Mouse (Mus musculus): Measurements from ENCODE around the gene Ap2s1. TPM values are rescaled to one million over a fixed set of nuclear protein-coding genes. Genes with fewer than 3 reads are reported as not detected.

Ap2s1 gene
- polyA plus RNA-seq, 1 experiment from 2014 or later: 484 TPM

DNA sequence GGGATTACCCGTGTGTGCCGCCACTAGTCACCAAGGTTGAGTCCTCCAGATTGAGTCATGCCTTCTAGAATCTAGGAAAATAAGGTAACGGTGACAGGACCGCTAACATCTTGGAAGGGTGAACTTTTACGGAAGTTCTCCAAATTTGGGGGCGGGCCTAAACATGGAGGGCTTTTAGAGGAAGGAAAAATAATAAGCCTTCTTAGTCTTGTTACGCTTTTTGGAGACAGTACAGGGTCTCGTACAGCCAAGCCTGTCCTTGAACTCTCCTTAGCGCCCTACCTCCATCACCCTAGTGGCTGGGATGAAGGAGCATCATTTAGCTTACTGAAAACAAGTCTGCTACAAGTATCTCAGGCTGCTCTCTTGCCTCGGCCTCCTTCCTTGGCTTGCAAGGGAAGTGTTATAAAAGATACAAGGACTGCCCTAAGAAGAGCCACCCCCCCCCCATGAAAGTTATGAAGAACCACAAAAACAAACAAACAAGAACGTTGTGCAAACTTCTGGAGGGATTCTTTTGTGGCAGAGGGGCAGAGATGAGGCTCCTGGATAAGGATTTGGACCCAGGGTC is 44.4 kb downstream of the Ap2s1 start:
- H3K4me3 ChIP-seq (ENCODE audit: low read depth, low read length): peak overlapping the region; percentile 53
- H3K36me3 ChIP-seq (ENCODE audit: control insufficient read depth, insufficient read depth, low read length): no peaks in the 10 kb centered on the region
- peaks cover 17% of the 10 kb centered on the region for H3K4me1 ChIP-seq (ENCODE audit: control insufficient read depth, insufficient read depth, low read length)
- peak overlapping the region; percentile 98 for H3K4me2 ChIP-seq (ENCODE audit: low read length)
- H3K9ac ChIP-seq (ENCODE audit: low read length): peak overlapping the region; percentile 69
- WGBS: 4% methylated on average over 11 of the region's 11 CpGs
- ATAC-seq: no peak
- DNase-seq (ENCODE audit: low spot score): no peak
- H3K27me3 ChIP-seq (replicated peaks; ENCODE audit: control insufficient read depth, insufficient read depth, low read length): 0 out of 2 replicates have a peak, but pooled peaks cover 2% of the 10 kb centered on the region
- no peaks in the 10 kb centered on the region for H3K9me3 ChIP-seq (replicated peaks; ENCODE audit: control insufficient read depth, low read length)
- no peak overlapping the region for H3K27ac ChIP-seq (ENCODE audit: low read depth, low read length)

DNA sequence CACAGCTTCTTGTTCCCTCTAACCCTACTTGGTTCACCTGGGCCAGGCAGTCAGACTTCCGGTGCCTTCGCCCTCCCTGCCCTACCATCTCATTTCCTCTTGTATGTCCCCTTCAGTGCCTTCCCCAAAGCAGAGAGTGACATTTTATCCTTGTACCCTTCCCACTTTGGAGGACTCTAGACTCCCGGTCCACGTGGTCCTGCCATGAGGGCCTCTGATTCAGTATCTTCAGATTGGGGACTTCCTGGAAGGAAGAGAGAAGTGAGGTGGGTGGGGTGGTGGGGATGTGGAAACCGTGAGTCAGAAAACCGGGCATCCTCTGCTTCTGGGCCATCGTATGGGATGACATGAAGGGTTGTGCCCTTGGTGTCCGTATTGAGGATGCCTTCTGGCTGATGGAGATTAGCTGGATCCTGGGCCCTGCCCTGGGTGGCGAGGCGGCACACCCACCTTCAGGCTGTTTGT is 45.0 kb downstream of the Ap2s1 start:
- ATAC-seq (no peak), DNase-seq (ENCODE audit: low spot score) (no peak)
- Histone ChIP-seq H3K9me3 (replicated peaks; ENCODE audit: control insufficient read depth, low read length) (no peaks in the 10 kb centered on the region), H3K4me1 (ENCODE audit: control insufficient read depth, insufficient read depth, low read length) (peaks cover 17% of the 10 kb centered on the region), H3K4me2 (ENCODE audit: low read length) (peak overlapping the region; percentile 98), H3K9ac (ENCODE audit: low read length) (peak overlapping the region; percentile 46), H3K4me3 (ENCODE audit: low read depth, low read length) (peak overlapping the region; percentile 53), H3K36me3 (ENCODE audit: control insufficient read depth, insufficient read depth, low read length) (no peaks in the 10 kb centered on the region), H3K27me3 (replicated peaks; ENCODE audit: control insufficient read depth, insufficient read depth, low read length) (0 out of 2 replicates have a peak, but pooled peaks cover 2% of the 10 kb centered on the region), H3K27ac (ENCODE audit: low read depth, low read length) (no peak overlapping the region)
- 20% methylated on average over 10 of the region's 10 CpGs for WGBS

GRCm38 (mm10) chr7:16783758-16784415 is 45.7 kb downstream of the Ap2s1 start:
- 37% methylated on average over 17 of the region's 17 CpGs for WGBS
- H3K9ac ChIP-seq (ENCODE audit: low read length): peak overlapping the region; percentile 46

GRCm38 (mm10) chr7:16784498-16784976 is 46.3 kb downstream of the Ap2s1 start:
- no peaks in the 10 kb centered on the region for H3K9me3 ChIP-seq (replicated peaks; ENCODE audit: control insufficient read depth, low read length)
- 70% methylated on average over 10 of the region's 10 CpGs for WGBS
- H3K4me1 ChIP-seq (ENCODE audit: control insufficient read depth, insufficient read depth, low read length): peaks cover 17% of the 10 kb centered on the region
- no peak overlapping the region for H3K27ac ChIP-seq (ENCODE audit: low read depth, low read length)
- H3K4me2 ChIP-seq (ENCODE audit: low read length): peak overlapping the region; percentile 98; the same call in 1 of the 2 replicates
- H3K27me3 ChIP-seq (replicated peaks; ENCODE audit: control insufficient read depth, insufficient read depth, low read length): 0 out of 2 replicates have a peak, but pooled peaks cover 2% of the 10 kb centered on the region
- H3K9ac ChIP-seq (ENCODE audit: low read length): no peak overlapping the region
- ATAC-seq (no peak), DNase-seq (ENCODE audit: low spot score) (no peak)
- H3K36me3 ChIP-seq (ENCODE audit: control insufficient read depth, insufficient read depth, low read length): no peaks in the 10 kb centered on the region
- no peak overlapping the region for H3K4me3 ChIP-seq (ENCODE audit: low read depth, low read length)

More at GRCm38 (mm10) chr7:16783758-16784415, 45.7 kb downstream of the Ap2s1 start:
- Histone ChIP-seq H3K4me3 (ENCODE audit: low read depth, low read length) (peak overlapping the region; percentile 53), H3K27me3 (replicated peaks; ENCODE audit: control insufficient read depth, insufficient read depth, low read length) (0 out of 2 replicates have a peak, but pooled peaks cover 2% of the 10 kb centered on the region), H3K27ac (ENCODE audit: low read depth, low read length) (no peak overlapping the region), H3K9me3 (replicated peaks; ENCODE audit: control insufficient read depth, low read length) (no peaks in the 10 kb centered on the region), H3K36me3 (ENCODE audit: control insufficient read depth, insufficient read depth, low read length) (no peaks in the 10 kb centered on the region), H3K4me2 (ENCODE audit: low read length) (peak overlapping the region; percentile 98), H3K4me1 (ENCODE audit: control insufficient read depth, insufficient read depth, low read length) (peaks cover 17% of the 10 kb centered on the region)
- peak; percentile 34 for DNase-seq (ENCODE audit: low spot score)
- ATAC-seq: no peak

DNA sequence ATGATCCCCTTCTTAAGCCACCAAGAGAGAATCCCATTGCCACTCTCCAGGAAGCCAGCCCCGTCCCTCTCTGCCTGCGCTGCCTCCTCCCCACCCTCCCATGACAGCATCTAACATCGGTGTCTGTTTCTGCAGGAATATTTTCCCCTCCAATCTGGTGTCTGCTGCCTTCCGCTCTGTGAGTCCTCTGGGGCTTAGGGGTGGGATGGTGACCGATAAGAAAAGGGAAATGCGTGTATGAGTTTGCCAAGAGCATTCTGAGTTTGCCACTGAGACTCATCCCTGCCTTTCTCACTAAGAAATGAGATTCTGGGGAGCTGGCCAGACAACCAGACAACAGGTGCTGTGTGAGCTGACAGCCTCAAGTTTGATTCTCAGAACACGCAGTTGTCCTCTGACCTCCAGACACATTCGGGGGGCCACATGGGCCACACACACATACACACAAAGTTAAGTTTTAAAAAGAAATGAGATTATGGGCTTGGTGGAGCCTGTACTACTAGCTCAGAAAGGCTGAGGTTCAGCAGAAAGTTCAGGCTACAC is 47.4 kb downstream of the Ap2s1 start:
- Histone ChIP-seq H3K9me3 (replicated peaks; ENCODE audit: control insufficient read depth, low read length) (no peaks in the 10 kb centered on the region), H3K4me2 (ENCODE audit: low read length) (no peak overlapping the region), H3K9ac (ENCODE audit: low read length) (no peak overlapping the region), H3K27me3 (replicated peaks; ENCODE audit: control insufficient read depth, insufficient read depth, low read length) (0 out of 2 replicates have a peak, but pooled peaks cover 2% of the 10 kb centered on the region), H3K36me3 (ENCODE audit: control insufficient read depth, insufficient read depth, low read length) (no peaks in the 10 kb centered on the region), H3K4me3 (ENCODE audit: low read depth, low read length) (no peak overlapping the region), H3K4me1 (ENCODE audit: control insufficient read depth, insufficient read depth, low read length) (peaks cover 17% of the 10 kb centered on the region), H3K27ac (ENCODE audit: low read depth, low read length) (no peak overlapping the region)
- no peak for ATAC-seq
- WGBS: 88% methylated on average over 8 of the region's 8 CpGs
- DNase-seq (ENCODE audit: low spot score): no peak

DNA sequence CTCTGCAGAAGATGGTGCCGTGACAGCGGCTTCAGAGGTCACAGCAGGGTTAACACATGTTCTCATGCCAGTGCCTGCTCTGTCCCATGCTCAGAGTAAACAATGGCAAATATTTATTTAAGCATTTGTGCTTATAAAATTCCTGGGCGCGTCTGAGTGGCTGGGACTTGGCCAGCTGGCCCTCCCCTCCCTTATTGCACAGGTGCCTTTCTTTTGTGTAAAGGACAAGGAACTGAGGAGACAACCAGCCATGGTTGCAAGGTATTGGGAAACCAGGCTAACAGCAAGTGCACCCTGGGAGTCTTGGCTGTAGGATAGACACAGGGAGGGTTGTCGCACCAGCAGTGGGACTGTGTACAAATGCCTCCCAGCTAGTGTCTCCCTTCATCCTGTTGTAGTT is 54.1 kb downstream of the Ap2s1 start:
- H3K36me3 ChIP-seq (ENCODE audit: control insufficient read depth, insufficient read depth, low read length): peaks cover 8% of the 10 kb centered on the region; the same call in 1 of the 2 replicates
- no peaks in the 10 kb centered on the region for H3K27me3 ChIP-seq (replicated peaks; ENCODE audit: control insufficient read depth, insufficient read depth, low read length)
- no peak overlapping the region for H3K27ac ChIP-seq (ENCODE audit: low read depth, low read length)
- H3K4me2 ChIP-seq (ENCODE audit: low read length): no peak overlapping the region
- ATAC-seq: no peak
- H3K4me1 ChIP-seq (ENCODE audit: control insufficient read depth, insufficient read depth, low read length): no peaks in the 10 kb centered on the region
- DNase-seq (ENCODE audit: low spot score): no peak
- 90% methylated on average over 5 of the region's 5 CpGs for WGBS
- no peak overlapping the region for H3K4me3 ChIP-seq (ENCODE audit: low read depth, low read length)
- H3K9me3 ChIP-seq (replicated peaks; ENCODE audit: control insufficient read depth, low read length): no peaks in the 10 kb centered on the region
- no peak overlapping the region for H3K9ac ChIP-seq (ENCODE audit: low read length)

- no peak for ATAC-seq
- WGBS: 95% methylated on average over 19 of the region's 19 CpGs
- no peaks in the 10 kb centered on the region for H3K9me3 ChIP-seq (replicated peaks; ENCODE audit: control insufficient read depth, low read length)
These were observed 55.0 kb downstream of the Ap2s1 start for GRCm38 (mm10) chr7:16793010-16793725.

GRCm38 (mm10) chr7:16794886-16795285 is 56.7 kb downstream of the Ap2s1 start:
- H3K9me3 ChIP-seq (replicated peaks; ENCODE audit: control insufficient read depth, low read length): no peaks in the 10 kb centered on the region
- DNase-seq (ENCODE audit: low spot score): no peak
- H3K9ac ChIP-seq (ENCODE audit: low read length): no peak overlapping the region
- no peaks in the 10 kb centered on the region for H3K4me1 ChIP-seq (ENCODE audit: control insufficient read depth, insufficient read depth, low read length)
- H3K27me3 ChIP-seq (replicated peaks; ENCODE audit: control insufficient read depth, insufficient read depth, low read length): no peaks in the 10 kb centered on the region
- H3K27ac ChIP-seq (ENCODE audit: low read depth, low read length): no peak overlapping the region
- H3K4me2 ChIP-seq (ENCODE audit: low read length): no peak overlapping the region
- no peak for ATAC-seq
- H3K4me3 ChIP-seq (ENCODE audit: low read depth, low read length): no peak overlapping the region
- WGBS: 94% methylated on average over 5 of the region's 5 CpGs
- H3K36me3 ChIP-seq (ENCODE audit: control insufficient read depth, insufficient read depth, low read length): peaks cover 13% of the 10 kb centered on the region; the same call in 1 of the 2 replicates

More at GRCm38 (mm10) chr7:16793010-16793725, 55.0 kb downstream of the Ap2s1 start:
- Histone ChIP-seq H3K36me3 (ENCODE audit: control insufficient read depth, insufficient read depth, low read length) (peaks cover 13% of the 10 kb centered on the region; the same call in 1 of the 2 replicates), H3K9ac (ENCODE audit: low read length) (no peak overlapping the region), H3K4me1 (ENCODE audit: control insufficient read depth, insufficient read depth, low read length) (no peaks in the 10 kb centered on the region), H3K27ac (ENCODE audit: low read depth, low read length) (no peak overlapping the region), H3K4me2 (ENCODE audit: low read length) (no peak overlapping the region), H3K27me3 (replicated peaks; ENCODE audit: control insufficient read depth, insufficient read depth, low read length) (no peaks in the 10 kb centered on the region), H3K4me3 (ENCODE audit: low read depth, low read length) (no peak overlapping the region)
- no peak for DNase-seq (ENCODE audit: low spot score)
